Mouse (Mus musculus) megakaryocyte, adult 5-6 weeks (primary cell): Measurements from ENCODE around the gene Kif19a. TPM values are rescaled to one million over a fixed set of nuclear protein-coding genes. Genes with fewer than 3 reads are reported as not detected.

Experiments
- total RNA-seq, 2 experiments: library from RNA; stranded (forward) in 1 of 2; stranded (reverse) in 1 of 2; fragments of 153-499, 151-499 nt in 1 of 2; fragments of 221-1000, 200-1000 nt in 1 of 2; gene quantifications; 2 replicates each; pipeline versions ENCODE4 v1.2.3 to v1.2.4; 2015 to 2017

Gene Kif19a
- total RNA-seq, 2 experiments from 2014 or later, result 0.11 to 0.27 TPM

Other genes with a start within 250 kb of the Kif19a start
- 716 and 867 TPM in 2 replicates for gene Rpl38, start 96.9 kb upstream of the Kif19a start, total RNA-seq (2015)
- gene Rpl38, start 96.9 kb upstream of the Kif19a start, total RNA-seq (2017), result 2,870 and 3,242 TPM in 2 replicates
- gene Ttyh2, start 90.0 kb upstream of the Kif19a start, total RNA-seq (2015), result 0.27 and 0.40 TPM in 2 replicates
- gene Ttyh2, start 90.0 kb upstream of the Kif19a start, total RNA-seq (2017), result 0.73 and 0.88 TPM in 2 replicates
- not detected in 2 replicates for gene Dnaic2, start 38.0 kb upstream of the Kif19a start, total RNA-seq (2015)
- gene Dnaic2, start 38.0 kb upstream of the Kif19a start, total RNA-seq (2017), result not detected in 2 replicates
- gene Btbd17, start 30.6 kb downstream of the Kif19a start, total RNA-seq (2015), result not detected in 2 replicates
- not detected in 2 replicates for gene Btbd17, start 30.6 kb downstream of the Kif19a start, total RNA-seq (2017)
- not detected in 2 replicates for gene Gpr142, start 33.5 kb downstream of the Kif19a start, total RNA-seq (2015)
- not detected in 2 replicates for gene Gpr142, start 33.5 kb downstream of the Kif19a start, total RNA-seq (2017)
- gene Gprc5c, start 85.8 kb downstream of the Kif19a start, total RNA-seq (2015), result 0.04 and 0.32 TPM in 2 replicates
- 0.37 and 0.89 TPM in 2 replicates for gene Gprc5c, start 85.8 kb downstream of the Kif19a start, total RNA-seq (2017)
- gene Cd300a, start 124.7 kb downstream of the Kif19a start, total RNA-seq (2015), result 38.1 and 38.5 TPM in 2 replicates
- gene Cd300a, start 124.7 kb downstream of the Kif19a start, total RNA-seq (2017), result 71.1 and 83.8 TPM in 2 replicates
- 107 TPM in 2 replicates for gene Cd300lb, start 169.0 kb downstream of the Kif19a start, total RNA-seq (2015)
- gene Cd300lb, start 169.0 kb downstream of the Kif19a start, total RNA-seq (2017), result 82.9 and 97.3 TPM in 2 replicates
- gene Cd300c, start 203.8 kb downstream of the Kif19a start, total RNA-seq (2015), result 8.6 and 13.3 TPM in 2 replicates
- gene Cd300c, start 203.8 kb downstream of the Kif19a start, total RNA-seq (2017), result 1.3 and 3.1 TPM in 2 replicates
- 28.7 and 33.7 TPM in 2 replicates for gene Cd300ld, start 224.5 kb downstream of the Kif19a start, total RNA-seq (2015)
- gene Cd300ld, start 224.5 kb downstream of the Kif19a start, total RNA-seq (2017), result 28.9 and 30.5 TPM in 2 replicates
- gene Cd300c2, start 236.5 kb downstream of the Kif19a start, total RNA-seq (2015), result 30.8 and 36.3 TPM in 2 replicates
- gene Cd300c2, start 236.5 kb downstream of the Kif19a start, total RNA-seq (2017), result 23.7 and 26.5 TPM in 2 replicates